Mouse (Mus musculus): ENCODE data around the gene Rftn2.
"Not testable (repeated sequence)": the region's sequence is repeated elsewhere in the genome, so short reads cannot be mapped to it uniquely, and the experiment has no call there.

Gene Rftn2

GRCm38 (mm10) chr1:55124136-55124535, 102.4 kb downstream of the Rftn2 start:
- not testable (repeated sequence) for DNase-seq (ENCODE audit: low read depth, low spot score)

- DNase-seq (ENCODE audit: low read depth, low spot score), result no peak
Observed at GRCm38 (mm10) chr1:55123561-55123960, 103.0 kb downstream of the Rftn2 start.

- no peak for DNase-seq (ENCODE audit: low read depth, low spot score)
Observed at GRCm38 (mm10) chr1:55123046-55123445, 103.5 kb downstream of the Rftn2 start.
